In the genomic region with DNA sequence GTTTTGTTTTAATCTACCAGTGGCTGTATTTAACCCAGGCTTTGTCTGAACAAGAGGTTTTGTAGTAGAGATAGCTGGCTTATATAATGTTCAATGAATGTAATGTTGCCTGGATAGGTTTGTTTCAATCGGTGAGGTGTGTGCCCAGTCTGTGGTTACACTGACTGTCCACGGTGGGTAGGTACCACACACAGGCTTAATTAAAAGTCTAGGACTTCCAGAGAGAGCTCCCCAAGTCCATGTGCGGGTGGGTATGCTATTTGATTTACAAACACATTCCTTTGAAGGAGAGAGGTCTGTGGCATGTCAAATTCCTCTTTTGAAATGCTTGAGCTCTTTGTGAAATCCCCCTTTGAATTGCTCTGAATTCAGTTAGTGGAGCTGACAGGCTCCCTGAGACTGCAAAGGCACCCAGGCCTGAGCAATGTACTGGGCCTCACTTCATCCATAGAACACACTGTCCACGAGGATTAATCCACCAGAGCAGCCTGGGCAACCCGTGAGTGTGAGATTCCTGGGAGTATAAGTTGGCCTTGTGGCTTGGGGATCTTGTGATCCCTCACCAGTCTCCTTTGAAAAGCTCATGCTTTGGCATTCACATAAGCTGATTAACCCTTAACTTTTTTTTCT, we compare ENCODE assay signal across 20 mouse cellular contexts. TPM values are rescaled to one million over a fixed set of nuclear protein-coding genes. Genes with fewer than 3 reads are reported as not detected.
DNase-seq lines count a peak whose midpoint lies in the region; ATAC-seq and TF ChIP-seq lines count a peak whose summit lies in the region.
"Had no signal": no experiment of that assay in that cellular context is flagged by ENCODE, and none has a peak within 500 bp of the region (broad histone marks: within the 10 kb centered on the region; RNA-seq: fewer than 3 reads in every experiment).

No protein-coding gene starts in this region.

- peak overlapping the region; percentile 69 for H3K27ac ChIP-seq in hindbrain, embryonic 10.5 days
- H3K27ac ChIP-seq in hindbrain, embryonic 14.5 days = no peak overlapping the region
- H3K27ac ChIP-seq in embryonic facial prominence, embryonic 13.5 days = 0 out of 2 replicates have a peak overlapping the region, but pooled peaks have one; percentile 11
- no peak overlapping the region for H3K27ac ChIP-seq in forebrain, embryonic 16.5 days (ENCODE audit: low read length)
- H3K27ac ChIP-seq in midbrain, postnatal 0 days (ENCODE audit: low read depth, low read length) = 0 out of 2 replicates have a peak overlapping the region, but pooled peaks have one; percentile 12
- H3K27ac ChIP-seq: hindbrain, embryonic 13.5 days; limb, embryonic 10.5 days; liver, embryonic 13.5 days had no signal

- peaks cover 28% of the 10 kb centered on the region for H3K36me3 ChIP-seq in hindbrain, embryonic 10.5 days
- peaks cover 34% of the 10 kb centered on the region for H3K36me3 ChIP-seq in hindbrain, embryonic 14.5 days (replicated peaks; ENCODE audit: control insufficient read depth, insufficient read depth)
- peaks cover 24% of the 10 kb centered on the region for H3K36me3 ChIP-seq in embryonic facial prominence, embryonic 13.5 days
- H3K36me3 ChIP-seq in forebrain, embryonic 16.5 days (ENCODE audit: control insufficient read depth, insufficient read depth) = peaks cover 16% of the 10 kb centered on the region; the same call in 1 of the 2 replicates
- peaks cover 13% of the 10 kb centered on the region for H3K36me3 ChIP-seq in midbrain, postnatal 0 days (ENCODE audit: insufficient read depth, low read length)

- H3K4me1 ChIP-seq in hindbrain, embryonic 10.5 days (replicated peaks) = peaks cover 14% of the 10 kb centered on the region
- no peaks in the 10 kb centered on the region for H3K4me1 ChIP-seq in hindbrain, embryonic 14.5 days (replicated peaks; ENCODE audit: control insufficient read depth, insufficient read depth, low read length)
- peaks cover 12% of the 10 kb centered on the region; the same call in 1 of the 2 replicates for H3K4me1 ChIP-seq in embryonic facial prominence, embryonic 13.5 days
- H3K4me1 ChIP-seq in forebrain, embryonic 16.5 days (replicated peaks; ENCODE audit: control insufficient read depth, insufficient read depth, low read length) = no peaks in the 10 kb centered on the region
- no peaks in the 10 kb centered on the region for H3K4me1 ChIP-seq in midbrain, postnatal 0 days (ENCODE audit: insufficient read depth, low read length)
- H3K4me1 ChIP-seq: hindbrain, embryonic 13.5 days; limb, embryonic 10.5 days; liver, embryonic 13.5 days had no signal

- no peak for DNase-seq in hindbrain, embryonic 10.5 days (ENCODE audit: low spot score)
- DNase-seq in hindbrain, embryonic 14.5 days (ENCODE audit: low spot score) = no peak
- no peak for DNase-seq in midbrain, postnatal 0 days (ENCODE audit: low spot score)
- DNase-seq in adrenal gland, postnatal 4 days (ENCODE audit: low spot score in 2 of 2) = no peak
- DNase-seq: adrenal gland, adult 8-10 months; cerebellum, postnatal 10 days; kidney, postnatal 36 days; liver, embryonic 13.5 days; lung, postnatal 10 days; right cerebral cortex, postnatal 14 days had no signal

- H3K9me3 ChIP-seq in hindbrain, embryonic 10.5 days = no peaks in the 10 kb centered on the region
- no peaks in the 10 kb centered on the region for H3K9me3 ChIP-seq in hindbrain, embryonic 14.5 days (ENCODE audit: control insufficient read depth, low read length)
- H3K9me3 ChIP-seq in embryonic facial prominence, embryonic 13.5 days = no peaks in the 10 kb centered on the region
- H3K9me3 ChIP-seq in forebrain, embryonic 16.5 days (ENCODE audit: control insufficient read depth, low read length) = no peaks in the 10 kb centered on the region
- H3K9me3 ChIP-seq in midbrain, postnatal 0 days (ENCODE audit: low read length) = no peaks in the 10 kb centered on the region
- H3K9me3 ChIP-seq: hindbrain, embryonic 13.5 days; limb, embryonic 10.5 days; liver, embryonic 13.5 days had no signal

- no peaks in the 10 kb centered on the region for H3K27me3 ChIP-seq in hindbrain, embryonic 10.5 days (ENCODE audit: insufficient read depth, poor library complexity, severe bottlenecking)
- no peaks in the 10 kb centered on the region for H3K27me3 ChIP-seq in hindbrain, embryonic 14.5 days (ENCODE audit: control insufficient read depth, insufficient read depth, low read length)
- no peaks in the 10 kb centered on the region for H3K27me3 ChIP-seq in embryonic facial prominence, embryonic 13.5 days
- no peaks in the 10 kb centered on the region for H3K27me3 ChIP-seq in forebrain, embryonic 16.5 days (replicated peaks; ENCODE audit: control insufficient read depth, insufficient read depth, low read length)
- no peaks in the 10 kb centered on the region for H3K27me3 ChIP-seq in midbrain, postnatal 0 days (ENCODE audit: insufficient read depth, low read length)
- H3K27me3 ChIP-seq: hindbrain, embryonic 13.5 days; liver, embryonic 13.5 days had no signal

- no peak for TF ChIP-seq CTCF in midbrain, postnatal 0 days (IDR thresholded peaks at IDR 0.05)

- no peak overlapping the region for H3K4me2 ChIP-seq in hindbrain, embryonic 14.5 days (replicated peaks)
- no peak overlapping the region for H3K4me2 ChIP-seq in embryonic facial prominence, embryonic 13.5 days
- H3K4me2 ChIP-seq in forebrain, embryonic 16.5 days (ENCODE audit: low read length) = no peak overlapping the region
- H3K4me2 ChIP-seq in midbrain, postnatal 0 days (ENCODE audit: low read depth, low read length, poor library complexity, severe bottlenecking) = no peak overlapping the region
- H3K4me2 ChIP-seq: hindbrain, embryonic 13.5 days; liver, embryonic 13.5 days had no signal

- H3K4me3 ChIP-seq in hindbrain, embryonic 10.5 days = no peak overlapping the region
- no peak overlapping the region for H3K4me3 ChIP-seq in hindbrain, embryonic 14.5 days (replicated peaks; ENCODE audit: low read length)
- H3K4me3 ChIP-seq in embryonic facial prominence, embryonic 13.5 days = no peak overlapping the region
- no peak overlapping the region for H3K4me3 ChIP-seq in forebrain, embryonic 16.5 days (replicated peaks; ENCODE audit: low read length)
- no peak overlapping the region for H3K4me3 ChIP-seq in midbrain, postnatal 0 days (ENCODE audit: low read depth, low read length)
- H3K4me3 ChIP-seq: hindbrain, embryonic 13.5 days; limb, embryonic 10.5 days; liver, embryonic 13.5 days had no signal

- no peak for ATAC-seq in hindbrain, embryonic 14.5 days (ENCODE audit: low FRiP score)
- no peak for ATAC-seq in embryonic facial prominence, embryonic 13.5 days (ENCODE audit: insufficient number of reproducible peaks, insufficient read depth, low FRiP score, low TSS enrichment, low read depth)
- ATAC-seq in forebrain, embryonic 16.5 days = 0 out of 2 replicates have a peak, but pooled peaks have one; percentile 24
- peak; percentile 78 for ATAC-seq in midbrain, postnatal 0 days (ENCODE audit: low FRiP score)
- ATAC-seq in megakaryocyte, adult 5-6 weeks (ENCODE audit: poor library complexity, severe bottlenecking) = no peak
- ATAC-seq: intestine, postnatal 0 days had no signal

- no peak overlapping the region for H3K9ac ChIP-seq in hindbrain, embryonic 14.5 days
- H3K9ac ChIP-seq in embryonic facial prominence, embryonic 13.5 days = no peak overlapping the region
- H3K9ac ChIP-seq in forebrain, embryonic 16.5 days (replicated peaks; ENCODE audit: low read depth, low read length) = no peak overlapping the region
- no peak overlapping the region for H3K9ac ChIP-seq in midbrain, postnatal 0 days (replicated peaks; ENCODE audit: low read length, poor library complexity, severe bottlenecking)
- H3K9ac ChIP-seq: hindbrain, embryonic 13.5 days; liver, embryonic 13.5 days had no signal

- WGBS in hindbrain, embryonic 10.5 days = 49% methylated on average over 5 of the region's 5 CpGs
- 40% methylated on average over 5 of the region's 5 CpGs for WGBS in hindbrain, embryonic 14.5 days
- 27% methylated on average over 5 of the region's 5 CpGs for WGBS in embryonic facial prominence, embryonic 13.5 days
- 22% methylated on average over 5 of the region's 5 CpGs for WGBS in forebrain, embryonic 16.5 days
- WGBS in midbrain, postnatal 0 days = 18% methylated on average over 5 of the region's 5 CpGs

RNA-seq across cellular contexts. Expression of gene Oca2, which starts 3.7 kb away (rescaled TPM):
- 0.26 and 0.50 TPM in 2 replicates for polyA plus RNA-seq in hindbrain, embryonic 10.5 days (2016; fragmentation: Nextera tagmentation; extraction: Ambion mirVana)
- polyA plus RNA-seq in hindbrain, embryonic 14.5 days (2014; fragmentation: Nextera tagmentation; extraction: Ambion mirVana) = 2.1 and 2.2 TPM in 2 replicates
- 0.19 TPM in 1 of 2 replicates, not detected in the other for polyA plus RNA-seq in embryonic facial prominence, embryonic 13.5 days (2015; fragmentation: Nextera tagmentation; extraction: Ambion mirVana)
- 0.51 and 1.1 TPM in 2 replicates for polyA plus RNA-seq in forebrain, embryonic 16.5 days (2015; fragmentation: Nextera tagmentation; extraction: Ambion mirVana)
- total RNA-seq in midbrain, postnatal 0 days (2014; rRNA removed) = 0.93 TPM in 1 of 2 replicates, not detected in the other
- polyA plus RNA-seq in midbrain, postnatal 0 days (2015; fragmentation: Nextera tagmentation; extraction: Ambion mirVana) = 0.10 and 0.23 TPM in 2 replicates
- not detected in 2 replicates for total RNA-seq in megakaryocyte, adult 5-6 weeks (2015)
- not detected in 2 replicates for total RNA-seq in megakaryocyte, adult 5-6 weeks (2017)
- 1 to 10 TPM; 8.8 to 9.6 TPM for total RNA-seq in adrenal gland, postnatal 4 days (2021)
- total RNA-seq: ES-E14; megakaryocyte-erythroid progenitor cell, adult 5-6 weeks had no signal
- polyA plus RNA-seq: gonadal fat pad, adult 2 months; heart, embryonic 14.5 days; limb, embryonic 10.5 days; liver, embryonic 13.5 days had no signal

Comparison
In these comparisons a context has a peak if more than half of its experiments do, and no peak if none do; other contexts are left out.
1. H3K27ac ChIP-seq: peak in hindbrain, embryonic 10.5 days (single experiment), embryonic facial prominence, embryonic 13.5 days (single experiment) and midbrain, postnatal 0 days (single experiment); none in hindbrain, embryonic 14.5 days (single experiment) and forebrain, embryonic 16.5 days (single experiment).
2. ATAC-seq: peak in forebrain, embryonic 16.5 days (single experiment) and midbrain, postnatal 0 days (single experiment); none in hindbrain, embryonic 14.5 days (single experiment), embryonic facial prominence, embryonic 13.5 days (single experiment) and megakaryocyte, adult 5-6 weeks (single experiment).